Mouse (Mus musculus) lung, adult 2 months (tissue): ENCODE results near the gene Rbp7.

Experiments used
- CTCF ChIP-seq: fragments of 200-500 bp; IDR thresholded peaks from 2 replicates; pipeline ENCODE4 v1.5.1; 2011; ENCODE audit warnings: mild to moderate bottlenecking, low read length, control low read depth; ENCODE audit not compliant: insufficient read depth
- POLR2A ChIP-seq: fragments of 200-500 bp; IDR thresholded peaks from 2 replicates; pipeline ENCODE4 v1.6.1; 2011; ENCODE audit warnings: low read depth, mild to moderate bottlenecking, control low read depth, low read length, borderline replicate concordance; ENCODE audit errors: extremely low read depth

GRCm38 (mm10) chr4:149496612-149497011 is 41.8 kb upstream of the Rbp7 start:
- TF ChIP-seq CTCF = no peak
- no peak for TF ChIP-seq POLR2A
